8 mouse cellular contexts compared by ENCODE assay signal in the genomic region with DNA sequence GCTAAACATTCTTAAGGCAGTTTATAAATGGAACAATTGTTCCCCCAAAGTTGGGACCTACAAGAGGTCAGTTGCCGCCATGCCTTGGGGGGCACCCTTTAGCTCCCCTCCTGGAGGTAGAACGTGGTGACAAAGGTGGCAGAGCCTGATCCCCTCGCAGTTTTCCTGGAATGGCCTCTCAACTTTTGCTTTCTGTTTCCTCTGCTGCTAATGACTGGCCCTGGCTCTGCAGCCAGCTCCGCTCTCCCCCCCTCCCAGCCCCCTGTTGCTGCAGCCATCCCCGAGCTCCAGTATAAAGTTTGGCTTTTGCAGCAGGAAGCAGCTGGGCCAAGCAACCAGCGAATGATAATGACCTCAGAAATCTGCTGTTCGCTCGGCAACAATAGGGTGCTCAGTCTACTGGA.
A peak's percentile ranks its signal among the peaks of the same experiment; 100 is the strongest.
DNase-seq lines count a peak whose midpoint lies in the region; ATAC-seq and TF ChIP-seq lines count a peak whose summit lies in the region.

No protein-coding gene starts in this region.

- TF ChIP-seq CTCF in lung, adult 2 months (IDR thresholded peaks at IDR 0.05; ENCODE audit: insufficient read depth, low read length), result no peak

- TF ChIP-seq POLR2A in lung, adult 2 months (IDR thresholded peaks at IDR 0.05; ENCODE audit: borderline replicate concordance, extremely low read depth, low read depth, low read length), result no peak

- 0 out of 2 replicates have a peak, but pooled peaks have one; percentile 52 for ATAC-seq in heart, embryonic 11.5 days (replicated peaks; ENCODE audit: insufficient number of reproducible peaks, low FRiP score, low TSS enrichment)

- intact Hi-C loops in left cerebral cortex, postnatal 10 days (cut with DNase I), result loop anchor here (5.0 kb wide), 1 partner anchor 204 kb away; no protein-coding TSS in a partner anchor

- peaks cover 8% of the 10 kb centered on the region for H3K36me3 ChIP-seq in embryonic facial prominence, embryonic 10.5 days (replicated peaks)
- no peaks in the 10 kb centered on the region for H3K36me3 ChIP-seq in heart, embryonic 11.5 days (ENCODE audit: control insufficient read depth, insufficient read depth, low read length)

- peaks cover 59% of the 10 kb centered on the region for H3K4me1 ChIP-seq in embryonic facial prominence, embryonic 10.5 days
- peaks cover 5% of the 10 kb centered on the region; the same call in 1 of the 2 replicates for H3K4me1 ChIP-seq in heart, embryonic 11.5 days (ENCODE audit: control insufficient read depth, insufficient read depth, low read length)
- H3K4me1 ChIP-seq in lung, adult 2 months (ENCODE audit: control insufficient read depth, insufficient read depth, low read length), result 0 out of 2 replicates have a peak, but pooled peaks cover 3% of the 10 kb centered on the region

- no peak overlapping the region for H3K9ac ChIP-seq in heart, embryonic 11.5 days (ENCODE audit: low read depth, low read length)

- peak; percentile 31 to 43 for DNase-seq in left cerebral cortex, postnatal 10 days (ENCODE audit: extremely low spot score in 1 of 2, low spot score in 2 of 2)
- DNase-seq in left cerebral cortex, adult 18-20 months (ENCODE audit: low spot score in 2 of 2), result no peak
- peak; percentile 75 for DNase-seq in embryonic facial prominence, embryonic 10.5 days (ENCODE audit: low spot score)
- peak; percentile 6 to 8 for DNase-seq in kidney, adult 8-10 months
- DNase-seq in lung, adult 2 months, result peak; percentile 8
- peak; percentile 96 for DNase-seq in retina, embryonic 14.5 days (ENCODE audit: low spot score)
- DNase-seq in thymus, postnatal 14 days, result no peak

- H3K4me2 ChIP-seq in heart, embryonic 11.5 days, result peak overlapping the region; percentile 53

- WGBS in embryonic facial prominence, embryonic 10.5 days, result 4% methylated on average over 8 of the region's 8 CpGs
- WGBS in heart, embryonic 11.5 days (ENCODE audit: insufficient replicate concordance), result 13% methylated on average over 8 of the region's 8 CpGs
- 4% methylated on average over 8 of the region's 8 CpGs for WGBS in lung, adult 2 months

- peak overlapping the region; percentile 39 for H3K4me3 ChIP-seq in embryonic facial prominence, embryonic 10.5 days
- H3K4me3 ChIP-seq in heart, embryonic 11.5 days (ENCODE audit: low read depth, low read length), result 0 out of 2 replicates have a peak overlapping the region, but pooled peaks have one; percentile 10
- peak overlapping the region; percentile 94 for H3K4me3 ChIP-seq in lung, adult 2 months (replicated peaks; ENCODE audit: extremely low read depth, low read depth, low read length)

- peak overlapping the region; percentile 71 for H3K27ac ChIP-seq in embryonic facial prominence, embryonic 10.5 days (replicated peaks)
- no peak overlapping the region for H3K27ac ChIP-seq in heart, embryonic 11.5 days (ENCODE audit: low read depth, low read length)

- no peaks in the 10 kb centered on the region for H3K9me3 ChIP-seq in embryonic facial prominence, embryonic 10.5 days
- H3K9me3 ChIP-seq in heart, embryonic 11.5 days (replicated peaks; ENCODE audit: control insufficient read depth, low read length), result no peaks in the 10 kb centered on the region

- peaks cover 24% of the 10 kb centered on the region; the same call in 1 of the 2 replicates for H3K27me3 ChIP-seq in embryonic facial prominence, embryonic 10.5 days (replicated peaks; ENCODE audit: low read depth, poor library complexity, severe bottlenecking)
- no peaks in the 10 kb centered on the region for H3K27me3 ChIP-seq in heart, embryonic 11.5 days (ENCODE audit: control insufficient read depth, insufficient read depth, low read length)

Comparison
In these comparisons a context has a peak if more than half of its experiments do, and no peak if none do; other contexts are left out.
1. DNase-seq: peak in left cerebral cortex, postnatal 10 days (2 of 2), embryonic facial prominence, embryonic 10.5 days (single experiment), kidney, adult 8-10 months (2 of 2), lung, adult 2 months (single experiment) and retina, embryonic 14.5 days (single experiment); none in left cerebral cortex, adult 18-20 months (0 of 2) and thymus, postnatal 14 days (single experiment).
2. H3K4me3 ChIP-seq: peak in every context shown above with its lines; median percentile 94 in lung, adult 2 months; 39 in embryonic facial prominence, embryonic 10.5 days; 10 in heart, embryonic 11.5 days.